Mouse (Mus musculus): Measurements from ENCODE around the gene Olfr1283. TPM values are rescaled to one million over a fixed set of nuclear protein-coding genes. Genes with fewer than 3 reads are reported as not detected.

The Olfr1283 gene
- not detected in 2 replicates for polyA plus RNA-seq (2012; rRNA removed)

DNA sequence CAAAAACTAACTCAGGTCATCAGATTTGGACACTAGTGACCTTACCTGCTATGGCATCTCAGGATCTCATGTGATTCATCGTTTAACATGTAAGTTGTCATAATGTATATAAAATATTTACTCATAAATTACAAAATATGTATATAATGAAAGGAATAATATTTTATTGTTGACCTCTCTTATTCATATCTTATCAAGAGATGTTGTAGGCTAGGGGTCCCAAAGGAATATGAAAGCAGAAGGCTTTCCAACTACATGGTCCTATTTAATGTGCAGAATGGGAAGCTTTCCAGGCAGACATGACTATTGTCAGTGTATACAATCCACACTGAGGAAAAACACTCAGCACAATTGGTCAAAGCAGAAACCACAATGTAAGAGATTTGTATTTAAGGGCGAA lies at the start of gene Olfr1283:
Gene Olfr1283, plus strand, starts transcription at position 301 of the 400 bp plus-strand sequence.

DNA sequence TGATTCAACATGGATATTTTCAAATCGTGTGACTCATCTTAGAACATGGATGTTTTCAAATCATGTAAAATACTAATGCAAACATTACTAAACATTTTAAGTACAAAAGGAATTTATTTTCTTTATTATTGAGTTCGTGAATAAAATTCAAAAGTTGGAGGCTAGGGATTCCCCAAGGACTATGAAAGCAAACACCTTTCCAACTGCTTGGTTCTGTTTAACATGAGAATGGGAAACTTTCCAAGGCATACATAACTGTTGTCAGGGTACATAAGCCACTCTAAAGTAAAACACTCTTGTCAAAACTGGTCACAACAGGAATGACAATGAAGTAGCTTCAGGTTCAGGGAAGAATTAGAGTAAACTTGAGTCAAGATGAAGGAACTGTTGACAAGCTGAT lies 40.4 kb upstream of the Olfr1283 start, which contains the start of gene Olfr1281:
Gene Olfr1281, plus strand, starts transcription at position 301 of the 400 bp plus-strand sequence.

DNA sequence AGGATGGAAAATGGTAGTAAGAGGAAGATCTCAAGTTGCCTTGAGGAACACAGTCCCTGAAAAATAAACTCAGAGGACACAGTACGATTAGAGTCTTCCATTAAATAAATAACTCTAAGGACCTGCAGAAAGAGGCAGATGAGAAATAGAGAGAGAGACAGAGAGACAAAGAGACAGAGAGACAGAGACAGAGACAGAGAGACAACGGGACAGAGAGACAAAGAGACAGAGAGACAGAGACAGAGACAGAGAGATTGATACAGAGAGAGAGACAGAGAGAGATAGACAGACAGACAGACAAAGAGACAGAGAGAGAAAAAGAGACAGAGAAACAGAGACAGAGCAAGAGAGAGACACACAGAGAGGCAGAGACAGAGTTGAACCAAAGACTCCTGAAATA lies 30.6 kb upstream of the Olfr1283 start, which contains the start of gene Olfr1282:
Gene Olfr1282, minus strand, starts transcription at position 101 of the 400 bp plus-strand sequence.

DNA sequence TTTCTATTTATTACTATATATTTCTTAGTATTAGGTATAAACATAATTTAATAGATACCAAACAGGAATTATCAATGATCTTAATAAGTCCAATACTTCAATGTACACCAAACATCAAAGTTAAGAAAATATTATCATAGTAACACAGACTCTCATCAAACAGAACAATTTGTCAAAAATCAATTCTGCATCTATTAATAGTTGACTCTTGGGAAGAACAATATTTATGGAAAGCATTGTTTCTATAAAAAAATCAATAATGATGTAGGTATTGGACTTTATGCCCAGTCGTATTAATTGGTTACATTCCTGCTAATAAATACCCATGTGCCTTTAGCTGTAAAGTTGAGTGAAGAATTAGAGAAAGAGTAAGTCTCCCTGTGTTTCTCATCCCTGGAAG lies 8.6 kb downstream of the Olfr1283 start, which contains the start of gene Olfr1284:
Gene Olfr1284, plus strand, starts transcription at position 301 of the 400 bp plus-strand sequence.

Other genes with a start within 250 kb of the Olfr1283 start
- not detected in 2 replicates for gene Gm15130, start 213.9 kb upstream of the Olfr1283 start, polyA plus RNA-seq (2012; rRNA removed)
- gene 4930430A15Rik, start 137.2 kb upstream of the Olfr1283 start, polyA plus RNA-seq (2012; rRNA removed), result not detected in 2 replicates
- gene Olfr1275, start 131.5 kb upstream of the Olfr1283 start, polyA plus RNA-seq (2012; rRNA removed), result not detected in 2 replicates
- not detected in 2 replicates for gene Olfr1276, start 112.3 kb upstream of the Olfr1283 start, polyA plus RNA-seq (2012; rRNA removed)
- gene Olfr1277, start 92.7 kb upstream of the Olfr1283 start, polyA plus RNA-seq (2012; rRNA removed), result not detected in 2 replicates
- not detected in 2 replicates for gene Olfr1278, start 76.7 kb upstream of the Olfr1283 start, polyA plus RNA-seq (2012; rRNA removed)
- gene Olfr1279, start 66.2 kb upstream of the Olfr1283 start, polyA plus RNA-seq (2012; rRNA removed), result not detected in 2 replicates
- not detected in 2 replicates for gene Olfr1280, start 52.8 kb upstream of the Olfr1283 start, polyA plus RNA-seq (2012; rRNA removed)
- gene Olfr1281, start 40.3 kb upstream of the Olfr1283 start, polyA plus RNA-seq (2012; rRNA removed), result not detected in 2 replicates
- gene Olfr1282, start 30.7 kb upstream of the Olfr1283 start, polyA plus RNA-seq (2012; rRNA removed), result not detected in 2 replicates
- gene Olfr1284, start 8.7 kb downstream of the Olfr1283 start, polyA plus RNA-seq (2012; rRNA removed), result not detected in 2 replicates
- gene Olfr1286, start 56.3 kb downstream of the Olfr1283 start, polyA plus RNA-seq (2012; rRNA removed), result not detected in 2 replicates
- gene Olfr1287, start 82.4 kb downstream of the Olfr1283 start, polyA plus RNA-seq (2012; rRNA removed), result not detected in 2 replicates
- not detected in 2 replicates for gene Olfr1288, start 107.3 kb downstream of the Olfr1283 start, polyA plus RNA-seq (2012; rRNA removed)
- not detected in 2 replicates for gene Olfr1289, start 114.0 kb downstream of the Olfr1283 start, polyA plus RNA-seq (2012; rRNA removed)
- gene Olfr1290, start 127.0 kb downstream of the Olfr1283 start, polyA plus RNA-seq (2012; rRNA removed), result not detected in 2 replicates
- not detected in 2 replicates for gene Olfr1291-ps1, start 130.4 kb downstream of the Olfr1283 start, polyA plus RNA-seq (2012; rRNA removed)
- gene Olfr1293-ps, start 158.4 kb downstream of the Olfr1283 start, polyA plus RNA-seq (2012; rRNA removed), result not detected in 2 replicates
- not detected in 2 replicates for gene Olfr1294, start 173.5 kb downstream of the Olfr1283 start, polyA plus RNA-seq (2012; rRNA removed)
- not detected in 2 replicates for gene Olfr1295, start 202.9 kb downstream of the Olfr1283 start, polyA plus RNA-seq (2012; rRNA removed)

Measured in liver, embryonic 18 days (tissue).